Mouse (Mus musculus): ENCODE data around the gene Lcor.

Lcor gene

DNA sequence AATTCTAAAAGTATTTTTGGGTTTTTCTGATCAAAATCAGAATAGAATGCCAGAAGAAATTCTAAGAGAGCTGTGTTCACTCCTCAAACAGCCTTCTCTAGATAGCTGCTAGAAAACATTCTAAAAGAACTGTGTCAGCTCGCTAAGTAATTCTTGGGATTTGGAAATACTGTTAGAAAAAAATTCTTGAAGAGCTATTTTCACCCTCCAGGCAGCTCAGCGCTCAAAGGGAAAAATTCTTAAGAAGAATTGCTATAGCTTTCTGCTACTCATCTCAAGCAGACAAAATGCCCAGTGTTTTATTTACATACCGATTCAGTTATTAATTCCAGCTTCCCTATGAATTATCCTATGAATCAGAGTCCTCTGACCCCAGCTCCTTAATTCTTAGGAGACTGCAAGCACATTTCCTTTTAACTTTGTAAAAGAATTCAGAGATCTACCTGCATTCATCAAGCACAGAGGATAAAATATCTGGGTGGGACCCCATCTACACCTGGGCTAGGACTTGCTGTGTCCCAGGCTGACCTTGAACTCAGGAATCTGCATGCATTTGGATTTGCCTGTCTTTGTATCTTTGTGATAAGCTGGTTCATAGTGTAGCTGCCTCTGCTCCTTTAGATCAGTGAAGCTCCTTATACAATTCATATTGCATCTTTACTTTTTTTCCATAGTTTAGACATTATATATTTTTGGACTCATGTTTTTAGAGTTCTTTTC is 5.7 kb upstream of the Lcor start:
- DNase-seq = no peak

DNA sequence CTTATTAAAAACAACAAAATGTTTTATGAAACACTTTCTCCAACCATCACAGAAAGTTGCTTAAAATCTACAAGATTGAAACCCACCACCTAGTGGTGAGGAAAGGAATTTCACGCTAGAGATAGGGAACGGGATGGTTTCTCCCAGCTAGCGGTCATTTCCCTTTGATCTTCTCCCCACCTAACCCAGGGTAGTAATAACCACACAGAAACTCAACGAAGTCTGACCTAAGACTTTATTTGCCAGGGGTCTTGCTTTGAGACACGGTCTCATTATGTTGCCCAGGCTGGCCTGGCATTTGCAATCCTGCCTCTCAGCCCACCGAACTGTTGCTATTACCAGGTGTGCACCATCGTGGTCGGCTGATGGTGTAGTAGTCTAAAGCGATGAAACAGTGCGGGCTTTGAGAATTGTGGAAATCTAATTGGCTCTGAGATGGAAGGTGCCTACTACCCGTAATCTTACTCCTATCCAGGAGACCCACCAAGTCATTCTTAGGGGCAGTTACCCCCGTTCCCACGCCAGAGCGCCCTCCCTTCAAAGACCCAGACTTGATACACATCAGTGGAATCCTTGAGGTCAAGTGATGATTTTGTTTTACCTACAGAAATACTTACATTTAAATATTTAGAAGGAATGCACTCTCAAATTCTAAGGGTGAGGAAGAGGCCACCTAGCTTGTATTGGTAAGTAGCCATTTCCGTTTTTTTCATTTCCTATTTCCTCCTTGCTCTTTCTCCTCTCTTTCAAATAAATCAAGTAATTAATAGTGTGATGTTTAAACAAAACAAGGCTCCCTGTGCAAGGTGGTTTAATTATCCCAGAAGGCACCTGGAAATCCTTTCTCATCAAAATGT is 1.2 kb upstream of the Lcor start:
- no peak for DNase-seq

DNA sequence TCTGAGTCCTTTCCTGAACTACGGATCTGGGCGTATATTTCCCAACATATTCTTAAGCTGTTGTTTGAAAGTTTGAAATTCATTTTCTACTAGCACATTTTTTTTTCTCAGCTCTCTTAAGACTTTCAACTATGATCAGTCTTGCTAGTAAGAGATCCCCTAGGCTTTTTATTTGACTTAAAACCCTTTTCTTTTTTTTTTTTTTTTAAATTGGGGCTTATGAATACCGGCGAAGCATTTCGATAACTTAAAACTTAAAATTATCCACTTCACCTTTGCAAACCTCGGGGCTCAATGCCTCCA is 599 bp upstream of the Lcor start:
- no peak for DNase-seq

DNA sequence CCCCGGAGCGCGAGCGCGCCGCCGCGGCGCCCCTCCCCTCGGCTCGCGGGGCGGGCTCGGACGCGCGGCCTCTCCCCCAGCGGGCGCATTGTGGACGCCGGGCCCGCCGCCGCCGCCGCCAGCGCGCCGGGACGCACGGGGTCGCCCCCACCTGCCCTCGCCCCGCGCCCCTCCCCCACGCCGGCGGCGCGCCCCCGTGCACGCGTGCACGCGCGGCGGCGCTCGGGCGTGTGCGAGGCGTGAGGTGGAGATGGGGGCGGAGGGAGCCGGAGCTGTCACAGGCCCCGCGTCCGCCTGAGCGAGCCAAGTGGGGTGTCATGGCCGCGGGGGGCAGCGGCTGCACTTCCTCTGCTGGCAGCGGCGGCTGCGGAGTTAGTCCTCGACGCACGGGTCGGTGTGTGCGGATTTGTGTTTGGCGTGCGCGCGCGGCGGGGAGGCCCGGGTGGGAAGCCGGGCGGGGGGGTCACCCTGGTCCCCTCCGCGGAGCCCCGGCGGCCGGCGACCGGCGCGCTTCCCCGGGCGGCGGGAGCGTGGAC is 540 bp downstream of the Lcor start:
- peak; percentile 70 for DNase-seq

DNA sequence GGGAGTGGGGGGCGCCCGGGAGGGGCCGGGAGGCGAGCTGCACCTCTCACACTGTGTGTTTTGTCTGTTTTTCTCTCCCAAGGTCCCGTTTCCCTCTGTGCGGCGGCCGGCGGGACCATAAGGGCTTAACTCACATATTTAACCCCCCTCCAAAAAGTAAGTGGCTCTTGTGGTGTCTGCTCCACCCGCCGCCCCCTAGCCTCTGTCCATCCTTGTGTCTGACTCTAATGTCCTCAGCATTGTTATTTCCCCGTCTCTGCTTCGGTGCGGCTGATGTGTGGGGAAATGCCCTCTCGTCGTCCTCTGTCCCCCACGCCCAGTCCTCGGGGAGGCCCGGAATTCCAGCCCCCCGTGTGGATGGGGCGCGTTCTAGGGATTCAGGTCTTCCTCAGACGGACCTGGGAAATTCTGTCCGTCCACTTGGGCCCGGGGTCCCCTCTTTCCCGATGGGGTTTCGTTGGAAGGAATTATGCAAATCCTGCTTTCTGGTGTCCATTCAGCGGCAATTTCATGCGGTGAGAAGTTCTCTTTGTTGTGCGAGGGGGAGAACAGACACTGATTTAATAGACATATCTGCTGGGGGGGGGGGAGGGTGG is 1.1 kb downstream of the Lcor start:
- DNase-seq = peak; percentile 32

DNA sequence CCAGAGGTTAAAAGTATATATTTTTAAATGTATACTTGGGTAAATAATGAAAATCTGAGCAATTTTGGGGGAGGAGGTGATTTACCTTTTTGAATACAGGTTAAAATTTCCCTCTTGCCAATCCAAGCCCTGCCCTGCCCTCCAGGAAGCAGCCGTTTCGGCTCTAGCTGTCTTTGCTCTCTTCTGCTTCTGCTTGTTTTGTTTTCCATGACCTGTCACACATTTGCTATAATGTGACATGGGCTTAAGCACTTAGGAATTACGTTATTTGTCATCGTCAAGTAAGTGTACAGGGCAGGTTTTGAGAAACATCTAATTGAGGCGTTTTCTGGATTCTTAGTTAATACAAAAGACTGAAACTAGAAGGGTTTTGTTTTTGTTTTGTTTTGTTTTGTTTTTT is 1.9 kb downstream of the Lcor start:
- DNase-seq = no peak

DNA sequence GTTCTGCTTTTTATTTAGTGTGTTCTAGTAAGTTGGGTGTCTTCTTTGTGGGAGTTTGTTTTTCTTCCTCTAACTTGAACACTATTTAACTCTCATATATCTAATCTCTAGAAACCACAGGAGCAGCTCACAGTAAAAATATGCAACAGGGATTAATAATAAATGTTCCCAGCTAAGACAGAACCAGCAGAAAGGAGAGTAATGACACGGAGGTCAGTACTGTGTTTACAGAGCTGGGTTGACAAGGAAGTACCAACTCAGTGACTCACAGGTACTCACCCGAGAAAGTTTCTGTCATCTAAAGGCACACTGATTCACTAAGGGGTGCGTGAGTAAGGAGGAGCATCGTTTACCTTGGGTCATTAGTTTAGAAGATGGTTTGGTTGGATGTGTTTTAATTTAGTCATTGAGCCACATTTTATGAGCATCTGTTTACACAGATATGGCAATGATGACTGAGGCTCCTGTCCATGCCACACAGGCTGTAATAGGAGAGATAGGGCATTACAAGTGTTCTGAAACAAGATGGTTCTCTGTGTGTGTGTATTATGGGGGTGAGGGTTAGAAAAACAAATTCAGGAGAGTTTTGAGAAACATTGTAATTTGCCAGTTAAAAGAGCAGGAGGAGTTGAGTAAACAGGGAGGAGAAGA is 13.1 kb downstream of the Lcor start:
- DNase-seq = no peak

DNA sequence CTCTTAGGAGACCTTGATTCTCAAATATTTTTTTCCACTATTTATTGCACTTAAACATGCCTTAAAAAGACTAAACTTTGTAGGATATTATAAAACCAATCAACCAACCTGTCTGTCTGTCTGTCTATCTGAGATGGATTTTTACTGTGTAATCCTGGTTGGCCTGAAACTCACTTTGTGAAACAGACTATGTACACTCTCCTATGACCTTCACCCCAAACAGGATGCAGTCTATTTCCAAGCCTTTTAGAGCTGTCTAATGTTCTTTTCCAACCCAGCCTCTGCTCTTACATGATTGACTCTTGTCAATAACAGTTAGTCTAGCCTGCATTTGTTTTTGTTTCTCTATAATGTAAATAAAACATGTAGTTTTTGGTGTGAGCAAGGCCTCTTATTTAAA is 13.6 kb downstream of the Lcor start:
- DNase-seq = no peak

DNA sequence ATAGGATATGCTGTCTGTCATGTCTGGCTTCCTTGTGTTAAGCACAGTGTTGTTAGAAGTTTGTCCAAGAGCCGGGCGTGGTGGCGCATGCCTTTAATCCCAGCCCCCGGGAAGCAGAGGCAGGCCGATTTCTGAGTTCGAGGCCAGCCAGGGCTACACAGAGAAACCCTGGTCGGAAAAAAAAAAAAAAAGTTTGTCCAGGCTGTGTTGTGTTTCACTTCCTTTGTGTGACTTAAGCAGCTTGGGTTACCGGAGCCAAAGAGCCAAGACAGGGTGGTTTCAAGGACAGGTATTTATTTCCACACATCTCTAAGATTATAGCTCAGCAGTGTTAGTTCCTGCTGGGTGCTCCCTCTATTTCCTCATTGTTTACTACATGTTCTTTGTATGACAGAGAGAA is 25.4 kb downstream of the Lcor start:
- no peak for DNase-seq

DNA sequence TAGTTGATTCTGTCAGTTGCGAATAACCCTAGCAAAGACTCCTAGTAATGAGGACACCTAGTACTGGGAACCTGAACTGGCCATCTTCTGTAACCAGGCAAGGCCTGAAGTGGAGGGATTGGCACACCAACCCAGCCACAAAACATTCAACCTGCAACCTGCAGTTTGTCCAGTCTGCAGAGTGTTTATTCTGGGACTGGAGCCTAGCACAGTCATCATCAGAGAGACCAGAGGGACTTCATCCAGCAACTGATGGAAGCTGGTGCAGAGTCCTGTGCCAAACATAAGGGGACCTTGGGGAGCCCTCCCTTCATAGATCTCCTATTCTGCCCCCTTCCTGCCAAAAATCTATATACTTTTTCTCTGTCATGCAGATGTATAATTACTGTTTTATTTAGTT is 32.4 kb downstream of the Lcor start:
- DNase-seq = no peak

DNA sequence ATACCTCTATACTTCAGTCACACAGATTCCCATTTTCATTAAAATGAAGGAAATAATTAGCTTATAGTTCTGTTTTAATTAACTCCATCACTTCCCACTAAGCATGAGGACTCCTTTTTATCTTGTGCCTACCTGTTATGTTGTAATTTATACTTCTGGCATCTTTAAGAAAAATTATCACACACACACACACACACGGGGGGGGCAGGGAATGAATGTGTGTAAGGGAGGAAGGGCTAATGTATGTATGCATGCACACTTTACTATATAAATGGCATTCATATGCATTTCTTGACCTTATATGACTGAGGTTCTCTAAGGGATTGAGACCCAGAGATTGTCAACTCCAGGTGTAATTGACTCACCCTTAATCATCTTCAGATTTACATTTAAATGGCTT is 33.1 kb downstream of the Lcor start:
- no peak for DNase-seq

DNA sequence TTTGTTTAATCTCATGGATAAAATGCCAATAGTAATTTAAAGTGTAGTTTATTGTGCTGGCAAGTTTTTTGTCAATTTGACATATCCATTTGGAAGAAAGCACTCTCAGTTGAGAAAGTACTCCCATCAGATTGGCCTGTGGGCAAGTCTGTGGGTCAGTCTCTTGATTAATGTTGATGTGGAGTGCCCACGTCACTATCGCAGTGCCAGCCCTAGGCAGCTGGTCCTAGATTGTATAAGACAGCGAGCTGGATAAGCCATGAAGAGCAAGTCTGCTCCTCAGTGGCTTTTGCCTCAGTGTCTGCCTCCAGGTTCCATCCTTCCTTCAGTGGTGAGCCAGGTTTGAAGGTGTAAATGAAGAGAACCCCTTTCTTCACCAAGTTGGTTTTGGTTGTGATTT is 34.6 kb downstream of the Lcor start:
- DNase-seq = no peak

DNA sequence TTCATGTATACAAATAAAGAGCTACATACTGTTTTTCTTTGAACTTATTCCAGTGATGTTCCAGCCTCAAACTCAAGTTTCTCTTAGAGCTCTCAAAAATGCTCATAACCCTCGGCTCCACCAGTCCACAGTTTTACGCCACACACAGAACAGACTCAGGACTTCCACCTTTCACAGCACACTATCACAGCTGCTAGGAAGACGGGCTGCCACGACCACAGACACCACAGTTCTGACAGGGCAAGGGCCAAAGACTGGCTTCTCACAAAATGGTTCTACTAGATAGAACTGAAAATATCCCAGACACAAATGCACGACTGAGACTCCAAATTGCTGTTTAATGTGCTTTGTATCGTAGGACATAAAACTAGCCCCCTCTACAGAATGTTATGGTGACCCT is 36.7 kb downstream of the Lcor start:
- no peak for DNase-seq

DNA sequence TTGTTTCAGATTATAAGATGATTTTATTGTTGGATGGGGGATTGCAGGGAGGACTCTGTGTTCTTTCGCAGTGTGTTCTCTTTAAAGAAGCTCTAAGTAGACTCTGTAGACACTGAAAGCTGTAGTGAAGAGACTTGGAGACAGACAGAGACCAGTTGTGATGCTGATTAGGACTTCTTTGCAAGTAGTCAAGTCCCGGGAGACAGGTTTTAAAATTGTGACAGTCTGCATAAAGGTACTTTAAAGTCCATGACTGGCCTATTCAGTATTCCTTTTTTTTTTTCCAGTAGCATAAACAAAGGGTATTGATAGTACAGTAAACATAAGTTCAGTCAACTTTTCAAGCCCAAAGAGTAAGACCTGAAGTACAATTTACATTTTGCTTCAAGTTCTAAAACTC is 39.8 kb downstream of the Lcor start:
- no peak for DNase-seq

DNA sequence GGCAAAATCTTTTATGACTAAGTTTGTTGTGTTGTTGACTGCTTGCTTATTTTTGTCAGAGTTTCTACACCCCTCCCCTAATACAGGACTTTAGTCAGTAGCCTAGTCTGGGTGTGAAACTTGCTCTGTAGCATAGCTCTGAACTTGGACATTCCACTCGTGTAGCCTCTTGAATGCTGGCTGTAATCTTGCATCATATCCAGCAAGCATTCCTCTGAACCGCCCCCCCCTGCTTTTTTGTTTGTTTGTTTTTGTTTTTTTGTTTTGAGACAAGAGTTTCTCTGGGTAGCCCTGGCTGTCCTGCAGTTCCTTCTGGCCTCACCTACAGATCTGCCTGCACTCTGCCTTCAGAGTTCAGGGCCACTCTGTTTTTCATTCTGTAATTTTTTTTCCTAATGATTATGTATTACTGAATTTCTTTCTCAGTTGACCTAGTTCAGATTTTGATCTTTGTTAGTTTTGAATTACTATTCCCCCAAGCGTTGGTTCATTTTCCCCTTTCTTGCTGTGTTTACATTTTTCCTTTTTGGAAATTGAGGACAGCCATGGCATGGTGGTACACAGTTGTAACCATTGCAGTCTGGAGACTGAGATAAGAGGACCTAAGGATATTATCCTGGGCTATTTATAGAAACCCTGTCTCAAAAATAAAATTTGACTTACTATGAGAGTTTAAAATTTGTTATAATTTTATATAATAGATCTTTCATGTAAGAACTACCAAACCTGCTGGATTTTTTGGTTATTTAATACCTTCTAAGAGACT is 41.5 kb downstream of the Lcor start:
- no peak for DNase-seq

DNA sequence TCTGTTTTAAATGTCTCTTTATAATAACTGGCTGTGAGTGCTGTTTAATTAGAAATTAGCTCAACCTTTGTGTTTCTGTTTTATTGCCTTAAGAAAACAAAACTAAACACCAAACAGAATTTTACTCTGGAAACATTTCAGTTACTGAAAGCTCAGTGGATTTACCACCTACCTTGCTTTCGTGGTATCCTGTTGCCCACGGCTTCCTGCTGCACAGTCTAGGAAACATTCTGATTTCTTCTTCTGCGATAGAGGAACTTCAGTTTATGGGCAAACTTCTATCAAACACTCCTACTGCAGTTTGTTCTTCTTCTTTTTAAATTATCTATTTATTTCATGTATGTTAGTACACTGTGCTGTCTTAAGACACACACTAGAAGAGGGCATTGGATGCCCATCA is 46.7 kb downstream of the Lcor start:
- no peak for DNase-seq

DNA sequence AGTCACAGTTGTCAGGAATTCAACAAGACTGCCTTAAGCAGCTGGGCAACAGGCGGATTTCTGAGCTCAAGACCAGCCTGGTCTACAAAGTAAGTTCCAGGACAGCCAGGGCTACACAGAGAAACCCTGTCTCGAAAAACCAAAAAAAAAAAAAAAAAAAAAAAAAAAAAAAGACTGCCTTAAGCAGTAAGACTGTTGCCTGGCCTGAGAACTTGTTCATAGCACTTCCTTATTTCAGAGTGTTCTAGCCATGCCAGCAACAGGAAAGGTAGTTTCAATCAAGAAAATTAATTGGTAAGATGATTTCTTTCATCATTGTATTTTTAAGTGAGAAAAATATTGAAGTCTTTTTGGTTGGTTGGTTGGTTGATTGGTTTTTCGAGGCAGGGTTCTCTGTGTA is 51.6 kb downstream of the Lcor start:
- no peak for DNase-seq

DNA sequence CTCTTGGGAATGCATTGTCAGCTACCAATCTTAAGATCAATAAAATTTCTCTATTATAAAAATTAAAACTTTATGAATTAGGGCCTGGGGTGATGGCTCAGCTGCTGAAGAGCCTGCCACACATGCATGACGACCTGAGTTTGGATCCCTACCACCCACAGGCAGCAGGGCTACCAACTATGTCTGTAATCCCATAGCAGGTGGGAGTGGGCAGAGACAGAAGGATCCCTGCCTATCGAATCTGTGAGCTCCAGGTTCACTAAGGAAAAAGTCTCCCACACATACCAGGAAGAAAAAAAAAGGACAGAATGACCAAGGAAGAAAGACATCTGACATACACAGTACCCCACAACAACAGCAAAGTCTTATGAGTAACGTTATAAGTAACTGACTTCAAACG is 74.5 kb downstream of the Lcor start:
- no peak for DNase-seq

DNA sequence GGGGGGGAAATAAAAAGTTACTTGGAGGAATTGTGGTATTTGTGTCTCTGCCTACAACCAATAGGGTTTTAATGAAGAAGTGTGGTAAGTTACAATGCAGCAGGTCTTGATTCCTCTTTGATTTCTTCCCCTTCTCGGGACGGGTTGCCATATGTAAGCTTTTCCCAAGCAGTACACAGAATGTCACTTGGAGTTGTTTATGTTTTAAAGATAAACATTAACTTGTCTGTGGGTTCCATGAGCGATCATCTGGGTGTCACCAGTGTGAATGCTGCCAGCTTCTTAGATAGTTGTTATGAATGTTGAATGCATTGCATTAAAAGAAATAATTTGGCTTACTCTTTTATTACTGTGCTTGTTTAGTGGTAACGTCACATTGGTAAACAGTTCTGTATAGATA is 75.1 kb downstream of the Lcor start:
- DNase-seq = no peak

DNA sequence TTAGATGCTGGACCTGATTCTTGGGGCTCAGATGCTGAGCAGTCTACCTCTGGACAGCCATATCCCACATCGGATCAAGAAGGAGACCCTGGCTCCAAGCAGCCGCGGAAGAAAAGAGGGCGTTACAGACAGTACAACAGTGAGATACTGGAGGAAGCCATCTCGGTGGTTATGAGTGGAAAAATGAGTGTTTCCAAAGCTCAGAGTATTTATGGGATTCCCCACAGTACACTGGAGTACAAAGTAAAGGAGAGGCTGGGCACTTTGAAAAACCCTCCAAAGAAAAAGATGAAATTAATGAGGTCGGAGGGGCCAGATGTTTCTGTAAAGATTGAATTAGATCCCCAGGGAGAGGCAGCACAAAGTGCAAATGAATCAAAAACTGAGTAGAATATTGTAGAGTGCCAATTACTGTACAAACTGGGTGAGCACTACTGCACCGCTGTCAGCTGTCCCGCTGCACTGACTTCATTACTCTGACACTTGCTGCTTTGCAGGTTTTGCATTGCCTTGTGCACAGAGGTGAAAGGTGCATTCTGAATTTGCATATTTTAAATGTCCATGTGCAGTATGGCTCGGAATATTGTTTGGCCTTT is 76.6 kb downstream of the Lcor start:
- no peak for DNase-seq

DNA sequence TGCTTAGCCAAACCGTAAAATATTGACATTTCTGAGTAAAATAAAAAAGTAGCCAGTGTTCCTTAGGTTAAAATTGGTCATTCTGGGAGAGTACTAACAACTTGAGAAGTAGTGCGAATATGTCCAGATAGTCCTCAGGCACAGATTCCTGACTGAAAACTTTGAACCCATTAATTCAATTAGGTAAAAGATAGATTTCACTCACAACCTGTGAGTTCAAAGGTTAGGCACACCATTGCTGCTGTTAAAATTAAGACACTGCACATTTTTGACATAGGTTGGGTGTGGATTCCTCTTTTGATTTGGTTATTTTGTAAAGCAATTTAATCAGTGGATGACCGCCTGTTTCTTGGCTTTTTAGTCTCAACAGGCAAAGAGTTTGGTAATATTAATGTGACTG is 78.4 kb downstream of the Lcor start:
- no peak for DNase-seq

DNA sequence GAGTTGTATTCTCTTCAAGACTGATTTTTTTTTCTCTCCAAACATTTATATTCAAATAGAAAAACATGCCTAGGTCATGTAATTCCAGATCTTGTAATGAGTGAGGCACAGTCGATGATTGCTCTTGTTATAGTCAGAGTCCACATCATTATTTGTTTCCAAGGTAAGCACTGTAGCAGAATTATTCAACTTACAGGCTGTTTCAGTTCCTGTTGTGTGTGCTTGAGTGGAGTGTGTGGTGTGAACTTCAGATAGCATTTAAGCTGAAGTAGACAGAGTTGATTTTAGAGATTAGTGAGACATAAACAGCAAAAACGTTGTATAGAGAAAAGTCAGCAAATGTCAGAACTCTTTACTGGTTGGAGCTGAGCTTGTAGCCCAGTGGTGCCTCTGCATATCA is 86.4 kb downstream of the Lcor start:
- no peak for DNase-seq

All from right cerebral cortex, postnatal 4 days (tissue).